8 mouse cellular contexts compared by ENCODE assay signal in the genomic region with DNA sequence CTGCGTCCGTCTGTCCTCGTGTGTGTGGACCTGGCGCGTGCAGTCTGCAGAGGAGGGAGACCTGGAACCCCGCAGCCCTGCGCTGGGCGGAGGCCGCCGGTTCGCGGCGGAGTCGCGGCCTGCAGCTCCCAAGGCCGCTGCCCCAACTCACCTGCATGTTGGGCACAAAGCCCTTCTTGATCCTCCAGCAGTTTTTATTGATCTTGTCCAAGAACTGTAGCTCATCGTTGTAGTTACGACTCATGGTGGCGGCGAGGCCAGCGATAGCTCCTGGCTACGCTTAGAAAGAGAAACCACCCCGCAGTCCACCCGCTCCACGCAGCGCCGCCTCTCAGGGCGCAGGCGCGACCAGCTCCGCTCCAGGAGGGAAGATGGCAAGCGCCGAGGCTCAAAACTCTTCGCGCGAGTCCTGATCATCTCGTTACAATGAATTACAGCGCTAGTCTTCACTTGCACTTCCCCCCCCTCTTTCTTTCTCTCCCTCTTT. TPM values are rescaled to one million over a fixed set of nuclear protein-coding genes. Genes with fewer than 3 reads are reported as not detected.
DNase-seq lines count a peak whose midpoint lies in the region; ATAC-seq and TF ChIP-seq lines count a peak whose summit lies in the region.

A gene (minus strand): TSS at position 360 of the 487 bp plus-strand sequence.

- DNase-seq in gastrocnemius, adult 8-10 months (ENCODE audit: low spot score in 2 of 2), result peak; percentile 86 to 91
- DNase-seq in hindlimb bud, embryonic 11.5 days (ENCODE audit: extremely low spot score, low read depth, low spot score), result peak; percentile 84
- DNase-seq in left cerebral cortex, adult 8-10 months (ENCODE audit: low spot score in 2 of 2), result peak; percentile 93 to 99
- peak; percentile 98 to 100 for DNase-seq in right cerebral cortex, postnatal 10 days (ENCODE audit: low spot score in 2 of 2)
- DNase-seq in urinary bladder, postnatal 25 days (ENCODE audit: low spot score), result peak; percentile 99

- no peak for TF ChIP-seq CTCF in cortical plate, adult 2 months (IDR thresholded peaks at IDR 0.05; ENCODE audit: extremely low read depth, insufficient read depth, low read length)

- ATAC-seq in activated CD4-positive, CD25-positive, alpha-beta regulatory T cell, adult 4 months, result peak; percentile 96

- peak; percentile 83 for TF ChIP-seq POLR2A in cortical plate, adult 2 months (IDR thresholded peaks at IDR 0.05; ENCODE audit: extremely low read depth, insufficient read depth, low read length)

- peaks cover 31% of the 10 kb centered on the region for H3K36me3 ChIP-seq in megakaryocyte, embryonic 14.5 days (replicated peaks; ENCODE audit: low read length)

- no peaks in the 10 kb centered on the region for H3K27me3 ChIP-seq in megakaryocyte, embryonic 14.5 days (replicated peaks)

- H3K4me3 ChIP-seq in cortical plate, adult 2 months (ENCODE audit: insufficient read depth, low read length), result peak within 1 kb of the TSS; percentile 97
- peak within 1 kb of the TSS; percentile 96 for H3K4me3 ChIP-seq in megakaryocyte, embryonic 14.5 days (replicated peaks)

- H3K4me1 ChIP-seq in cortical plate, adult 2 months (ENCODE audit: control insufficient read depth, insufficient read depth, low read length), result peaks cover 2% of the 10 kb centered on the region; the same call in 1 of the 2 replicates
- H3K4me1 ChIP-seq in megakaryocyte, embryonic 14.5 days, result peaks cover 50% of the 10 kb centered on the region

- no peaks in the 10 kb centered on the region for H3K9me3 ChIP-seq in megakaryocyte, embryonic 14.5 days

- peak within 1 kb of the TSS; percentile 62 for H3K27ac ChIP-seq in cortical plate, adult 2 months (ENCODE audit: insufficient read depth, low read length)

RNA-seq across cellular contexts. Expression of the gene that starts here (rescaled TPM):
- polyA plus RNA-seq in activated CD4-positive, CD25-positive, alpha-beta regulatory T cell, adult 4 months (2017; shearing (Covaris generic)), result 100 to 1,000 TPM; 151 to 173 TPM
- polyA plus RNA-seq in cortical plate, adult 2 months (2012; rRNA removed), result 113 and 115 TPM in 2 replicates
- total RNA-seq in gastrocnemius, adult 8-10 months (2022), result 10 to 100 TPM; 41.6 to 53.8 (median 46.9) TPM
- total RNA-seq in left cerebral cortex, adult 8-10 months (2022), result 100 to 1,000 TPM; 117 to 135 (median 128) TPM
- 4.5 and 31.1 TPM in 2 replicates for polyA plus RNA-seq in megakaryocyte, embryonic 14.5 days (2012; ENCODE audit: insufficient read depth, low replicate concordance)

Comparison
In these comparisons a context has a peak if more than half of its experiments do, and no peak if none do; other contexts are left out.
1. Peak in every context shown above with its lines: DNase-seq, ATAC-seq, H3K4me3 ChIP-seq and H3K27ac ChIP-seq.